Comparison of ENCODE assay signal across 3 mouse cellular contexts in the genomic region with DNA sequence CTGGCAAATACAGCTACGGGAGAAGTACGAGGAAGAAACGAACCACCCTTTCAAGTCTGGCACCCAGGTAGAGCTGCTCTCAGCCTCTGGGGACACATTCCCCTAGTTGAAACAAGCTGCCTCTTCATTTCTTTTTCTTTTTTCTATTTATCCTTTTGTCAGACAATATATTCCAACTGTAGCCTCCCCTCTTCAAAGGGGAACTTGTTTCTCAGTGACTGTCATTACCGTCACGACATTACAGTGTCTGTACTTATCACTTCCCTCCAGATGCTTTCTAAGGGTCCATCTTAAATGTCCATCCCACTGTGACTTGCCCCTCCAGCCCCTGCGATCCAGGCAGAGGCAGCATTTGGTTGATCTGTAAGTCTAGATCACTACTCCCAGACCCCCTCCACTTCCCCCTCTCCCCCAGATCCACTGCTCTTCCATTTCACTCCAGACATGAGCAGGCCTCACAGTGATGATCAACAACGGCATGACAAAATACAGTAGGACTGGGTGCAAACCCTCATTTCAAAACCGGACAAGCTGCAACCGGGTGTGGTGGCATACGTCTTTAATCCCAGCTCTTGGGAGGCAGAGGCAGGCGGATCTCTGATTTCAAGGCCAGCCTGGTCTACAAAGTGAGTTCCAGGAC. TPM values are rescaled to one million over a fixed set of nuclear protein-coding genes. Genes with fewer than 3 reads are reported as not detected.
DNase-seq lines count a peak whose midpoint lies in the region; TF ChIP-seq lines count a peak whose summit lies in the region.
"Not testable (repeated sequence)": the region's sequence is repeated elsewhere in the genome, so short reads cannot be mapped to it uniquely, and the experiment has no call there.
"Had no signal": no experiment of that assay in that cellular context is flagged by ENCODE, and none has a peak within 500 bp of the region (broad histone marks: within the 10 kb centered on the region; RNA-seq: fewer than 3 reads in every experiment).

No protein-coding gene starts in this region.

- H3K4me3 ChIP-seq in MEL (ENCODE audit: control insufficient read depth in 1 of 2, insufficient read depth in 1 of 2, low read depth in 2 of 2, low read length in 2 of 2), result peak overlapping the region in 1 of 2 experiments; percentile 19; a peak in 1 of 4 replicates

- H3K36me3 ChIP-seq in MEL (ENCODE audit: control insufficient read depth in 1 of 2, insufficient read depth in 2 of 2, low read length in 2 of 2), result peaks cover 0 to 30% of the 10 kb centered on the region in 2 experiments; a peak in 2 of 4 replicates

- TF ChIP-seq CTCF in MEL (IDR thresholded peaks at IDR 0.05 in 2 of 3, conservative IDR thresholded peaks at IDR 0.05 in 1 of 3; ENCODE audit: control insufficient read depth in 1 of 3, insufficient read depth in 1 of 3, low read depth in 2 of 3, low read length in 3 of 3, poor library complexity in 1 of 3, severe bottlenecking in 1 of 3), result not testable (repeated sequence)

- peak overlapping the region; percentile 49 for H3K9ac ChIP-seq in MEL (ENCODE audit: control insufficient read depth, low read depth, low read length, poor library complexity, severe bottlenecking)

- H3K27ac ChIP-seq in MEL (ENCODE audit: control insufficient read depth, low read depth, low read length), result peak overlapping the region; percentile 86

- peaks cover 11 to 45% of the 10 kb centered on the region in 2 experiments for H3K4me1 ChIP-seq in MEL (ENCODE audit: control insufficient read depth in 1 of 2, insufficient read depth in 2 of 2, low read length in 2 of 2)

- not testable (repeated sequence) for TF ChIP-seq POLR2A in MEL (IDR thresholded peaks at IDR 0.05; ENCODE audit: control insufficient read depth in 1 of 2, insufficient read depth in 1 of 2, low read depth in 1 of 2, low read length in 2 of 2, poor library complexity in 1 of 2)

- not testable (repeated sequence) for H3K79me2 ChIP-seq in MEL (ENCODE audit: control insufficient read depth, insufficient read depth, low read length, poor library complexity)

- peak in 1 of 2 experiments; percentile 56; a peak in 3 of 4 replicates for TF ChIP-seq EP300 in MEL (IDR thresholded peaks at IDR 0.05; ENCODE audit: low read depth in 1 of 2, low read length in 2 of 2)

- H3K27me3 ChIP-seq in MEL (ENCODE audit: control insufficient read depth in 1 of 2, insufficient read depth in 2 of 2, low read length in 2 of 2), result not testable (repeated sequence)

- TF ChIP-seq RAD21 in MEL (IDR thresholded peaks at IDR 0.05; ENCODE audit: low read depth, low read length), result not testable (repeated sequence)

- DNase-seq in MEL (ENCODE audit: low read depth, low spot score) (peak; percentile 67), MEL-GATA-1-ER (ENCODE audit: extremely low read depth, low read depth) (peak; percentile 66)

- H3K9me3 ChIP-seq in MEL (replicated peaks; ENCODE audit: insufficient read depth, low read length), result not testable (repeated sequence)

TF ChIP-seq in MEL, 35 proteins besides CTCF, POLR2A, EP300 and RAD21:
- TF ChIP-seq GATA1 (IDR thresholded peaks at IDR 0.05; ENCODE audit: low read depth, low read length) (peak; percentile 31), TAL1 (IDR thresholded peaks at IDR 0.05; ENCODE audit: low read length) (peak; percentile 87), TCF12 (IDR thresholded peaks at IDR 0.05; ENCODE audit: low read depth, low read length) (peak; percentile 34; the same call in 1 of the 2 replicates)
TF ChIP-seq in MEL: peak in this region for 3; not testable (repeated sequence) for 32.

RNA-seq across cellular contexts. Expression of a gene that starts 10.8 kb away (rescaled TPM):
- 0.15 TPM in 1 of 2 replicates, not detected in the other for total RNA-seq in MEL (2012; rRNA removed)
- under 1 TPM in 1 of 2 experiments, not detected in 1; 0.28 TPM for polyA plus RNA-seq in MEL (2012; ENCODE audit: insufficient read depth in 1 of 2, insufficient read length in 2 of 2, low read depth in 1 of 2, low replicate concordance in 2 of 2, missing spikeins in 1 of 2)
- polyA plus RNA-seq: G1E had no signal

RNA-seq across cellular contexts. Expression of a gene that starts 32.7 kb away (rescaled TPM):
- 12.1 and 14.0 TPM in 2 replicates for total RNA-seq in MEL (2012; rRNA removed)
- polyA plus RNA-seq in MEL (2012; ENCODE audit: insufficient read depth in 1 of 2, insufficient read length in 2 of 2, low read depth in 1 of 2, low replicate concordance in 2 of 2, missing spikeins in 1 of 2), result 10 to 100 TPM in 1 of 2 experiments, not detected in 1; 14.4 TPM

RNA-seq across cellular contexts. Expression of a gene that starts 49.7 kb away (rescaled TPM):
- 37.8 and 42.0 TPM in 2 replicates for total RNA-seq in MEL (2012; rRNA removed)
- polyA plus RNA-seq in MEL (2012; ENCODE audit: insufficient read depth in 1 of 2, insufficient read length in 2 of 2, low read depth in 1 of 2, low replicate concordance in 2 of 2, missing spikeins in 1 of 2), result 10 to 100 TPM in 1 of 2 experiments, not detected in 1; 78.4 TPM
